Mouse (Mus musculus): ENCODE results near the gene Pkn3. TPM values are rescaled to one million over a fixed set of nuclear protein-coding genes. Genes with fewer than 3 reads are reported as not detected.
"Not testable (repeated sequence)": the region's sequence is repeated elsewhere in the genome, so short reads cannot be mapped to it uniquely, and the experiment has no call there.

Pkn3 gene
- 0.38 to 1.1 TPM (median 0.39 TPM) in 3 replicates for total RNA-seq (2017)

GRCm38 (mm10) chr2:30077502-30078348, at the start of gene Pkn3:
TSS of gene Pkn3 (plus strand) at chr2:30077684.
- ATAC-seq (replicated peaks; ENCODE audit: insufficient number of reproducible peaks, low FRiP score, low TSS enrichment, poor library complexity, severe bottlenecking), result peak; percentile 78

- ATAC-seq (replicated peaks; ENCODE audit: insufficient number of reproducible peaks, low FRiP score, low TSS enrichment, poor library complexity, severe bottlenecking), result no peak
Observed at GRCm38 (mm10) chr2:30032244-30032846, 45.1 kb upstream of the Pkn3 start.

GRCm38 (mm10) chr2:30032957-30033356, 44.5 kb upstream of the Pkn3 start:
- no peak for ATAC-seq (replicated peaks; ENCODE audit: insufficient number of reproducible peaks, low FRiP score, low TSS enrichment, poor library complexity, severe bottlenecking)

- no peak for ATAC-seq (replicated peaks; ENCODE audit: insufficient number of reproducible peaks, low FRiP score, low TSS enrichment, poor library complexity, severe bottlenecking)
Observed at GRCm38 (mm10) chr2:30037762-30038161, 39.7 kb upstream of the Pkn3 start.

- ATAC-seq (replicated peaks; ENCODE audit: insufficient number of reproducible peaks, low FRiP score, low TSS enrichment, poor library complexity, severe bottlenecking), result no peak
Observed at GRCm38 (mm10) chr2:30038370-30038769, 39.1 kb upstream of the Pkn3 start.

GRCm38 (mm10) chr2:30039687-30040086, 37.8 kb upstream of the Pkn3 start:
- no peak for ATAC-seq (replicated peaks; ENCODE audit: insufficient number of reproducible peaks, low FRiP score, low TSS enrichment, poor library complexity, severe bottlenecking)

GRCm38 (mm10) chr2:30042445-30042844, 35.0 kb upstream of the Pkn3 start:
- ATAC-seq (replicated peaks; ENCODE audit: insufficient number of reproducible peaks, low FRiP score, low TSS enrichment, poor library complexity, severe bottlenecking), result peak; percentile 70

GRCm38 (mm10) chr2:30044550-30044949, 32.9 kb upstream of the Pkn3 start:
- no peak for ATAC-seq (replicated peaks; ENCODE audit: insufficient number of reproducible peaks, low FRiP score, low TSS enrichment, poor library complexity, severe bottlenecking)

- no peak for ATAC-seq (replicated peaks; ENCODE audit: insufficient number of reproducible peaks, low FRiP score, low TSS enrichment, poor library complexity, severe bottlenecking)
Observed at GRCm38 (mm10) chr2:30047127-30047526, 30.4 kb upstream of the Pkn3 start.

- no peak for ATAC-seq (replicated peaks; ENCODE audit: insufficient number of reproducible peaks, low FRiP score, low TSS enrichment, poor library complexity, severe bottlenecking)
Observed at GRCm38 (mm10) chr2:30048101-30048501, 29.4 kb upstream of the Pkn3 start.

- peak; percentile 92 for ATAC-seq (replicated peaks; ENCODE audit: insufficient number of reproducible peaks, low FRiP score, low TSS enrichment, poor library complexity, severe bottlenecking)
Observed at GRCm38 (mm10) chr2:30048699-30049388, 28.6 kb upstream of the Pkn3 start, which contains the start of gene Wdr34. TSS of gene Wdr34 (minus strand) at chr2:30048881.

GRCm38 (mm10) chr2:30049831-30050230, 27.7 kb upstream of the Pkn3 start:
- no peak for ATAC-seq (replicated peaks; ENCODE audit: insufficient number of reproducible peaks, low FRiP score, low TSS enrichment, poor library complexity, severe bottlenecking)

GRCm38 (mm10) chr2:30051992-30052761, 25.3 kb upstream of the Pkn3 start:
- ATAC-seq (replicated peaks; ENCODE audit: insufficient number of reproducible peaks, low FRiP score, low TSS enrichment, poor library complexity, severe bottlenecking), result no peak

GRCm38 (mm10) chr2:30055310-30055709, 22.2 kb upstream of the Pkn3 start:
- ATAC-seq (replicated peaks; ENCODE audit: insufficient number of reproducible peaks, low FRiP score, low TSS enrichment, poor library complexity, severe bottlenecking), result not testable (repeated sequence)

- ATAC-seq (replicated peaks; ENCODE audit: insufficient number of reproducible peaks, low FRiP score, low TSS enrichment, poor library complexity, severe bottlenecking), result no peak
Observed at GRCm38 (mm10) chr2:30056736-30057135, 20.7 kb upstream of the Pkn3 start.

- 0 out of 2 replicates have a peak, but pooled peaks have one; percentile 22 for ATAC-seq (replicated peaks; ENCODE audit: insufficient number of reproducible peaks, low FRiP score, low TSS enrichment, poor library complexity, severe bottlenecking)
Observed at GRCm38 (mm10) chr2:30057223-30057904, 20.1 kb upstream of the Pkn3 start, which contains the start of gene Set. TSS of gene Set (plus strand) at chr2:30057378.

GRCm38 (mm10) chr2:30058418-30058817, 19.1 kb upstream of the Pkn3 start:
- no peak for ATAC-seq (replicated peaks; ENCODE audit: insufficient number of reproducible peaks, low FRiP score, low TSS enrichment, poor library complexity, severe bottlenecking)
